Mouse (Mus musculus) liver, embryonic 16.5 days (tissue): ENCODE data around the gene Anks1. TPM values are rescaled to one million over a fixed set of nuclear protein-coding genes. Genes with fewer than 3 reads are reported as not detected.

ENCODE experiments used
- ATAC-seq: fragments of 200-750 bp; cut with Nextera tagmentation; 2 replicates; pipeline ENCODE4 v1.8.0; 2017; ENCODE audit warnings: low read depth, mild to moderate bottlenecking, moderate number of reproducible peaks, moderate library complexity
- H3K27ac ChIP-seq: fragments of 300-500 bp; sonication (generic); 2 replicates; pipeline ENCODE4 v1.5.1; 2014; ENCODE audit warnings: mild to moderate bottlenecking, low read length
- H3K27me3 ChIP-seq: fragments of 300-500 bp; sonication (generic); 2 replicates; pipeline ENCODE4 v1.6.1; 2014; ENCODE audit warnings: low read depth, low read length, mixed read lengths; ENCODE audit not compliant: control insufficient read depth, insufficient read depth
- H3K36me3 ChIP-seq: fragments of 300-500 bp; sonication (generic); 2 replicates; pipeline ENCODE4 v1.6.1; 2014; ENCODE audit warnings: mild to moderate bottlenecking; ENCODE audit not compliant: control insufficient read depth, insufficient read depth
- H3K4me1 ChIP-seq: fragments of 300-500 bp; sonication (generic); 2 replicates; pipeline ENCODE4 v1.6.1; 2014; ENCODE audit warnings: low read depth, low read length, mixed read lengths; ENCODE audit not compliant: control insufficient read depth
- H3K4me2 ChIP-seq: fragments of 300-500 bp; sonication (generic); 2 replicates; pipeline ENCODE4 v1.6.1; 2014; ENCODE audit warnings: low read depth, low read length, mixed read lengths
- H3K4me3 ChIP-seq: fragments of 300-500 bp; sonication (generic); 2 replicates; pipeline ENCODE4 v1.5.1; 2014; ENCODE audit warnings: low read depth, mild to moderate bottlenecking, low read length
- H3K9ac ChIP-seq: fragments of 300-500 bp; sonication (generic); 2 replicates; pipeline ENCODE4 v1.6.1; 2014; ENCODE audit warnings: low read depth, low read length
- H3K9me3 ChIP-seq: fragments of 300-500 bp; sonication (generic); replicated peaks from 2 replicates; pipeline ENCODE4 v1.6.1; 2016; ENCODE audit warnings: low read length; ENCODE audit not compliant: control insufficient read depth
- WGBS: fragments of 180-500 bp; shearing (Covaris S2); extraction: QIAGEN DNeasy Blood & Tissue Kit; methylation state at CpG from one replicate; pipeline ENCODE4 v1.1.7; 2014; ENCODE audit not compliant: insufficient replicate concordance; 5-methylcytosine and 5-hydroxymethylcytosine counted together
- polyA plus RNA-seq: library from polyadenylated mRNA; unstranded; fragments of >200 nt; fragmentation: Nextera tagmentation; extraction: Ambion mirVana; gene quantifications from 2 replicates; pipeline ENCODE4 v1.2.1, GENCODE M21; 2015

Gene Anks1
- polyA plus RNA-seq, 1 experiment from 2014 or later, result 4.4 TPM

- no peaks in the 10 kb centered on the region for H3K9me3 ChIP-seq
- no peak overlapping the region for H3K27ac ChIP-seq
- ATAC-seq, result no peak
- H3K9ac ChIP-seq, result no peak overlapping the region
- H3K4me3 ChIP-seq, result no peak overlapping the region
- no peaks in the 10 kb centered on the region for H3K27me3 ChIP-seq
- H3K4me1 ChIP-seq, result peaks cover 8% of the 10 kb centered on the region
- no peaks in the 10 kb centered on the region for H3K36me3 ChIP-seq
- 81% methylated on average over 10 of the region's 10 CpGs for WGBS
- no peak overlapping the region for H3K4me2 ChIP-seq
Observed at GRCm38 (mm10) chr17:28032219-28032618, 123.1 kb downstream of the Anks1 start.

GRCm38 (mm10) chr17:28033046-28033580 lies 124.0 kb downstream of the Anks1 start:
- 51% methylated on average over 3 of the region's 3 CpGs for WGBS

GRCm38 (mm10) chr17:28034986-28035385 lies 125.9 kb downstream of the Anks1 start:
- H3K27me3 ChIP-seq, result no peaks in the 10 kb centered on the region
- no peak overlapping the region for H3K27ac ChIP-seq
- no peaks in the 10 kb centered on the region; the same call in 1 of the 2 replicates for H3K36me3 ChIP-seq
- no peak overlapping the region for H3K9ac ChIP-seq
- H3K4me3 ChIP-seq, result no peak overlapping the region
- peaks cover 8% of the 10 kb centered on the region for H3K4me1 ChIP-seq
- no peak overlapping the region for H3K4me2 ChIP-seq
- H3K9me3 ChIP-seq, result no peaks in the 10 kb centered on the region
- ATAC-seq, result no peak
- WGBS, result 74% methylated on average over 8 of the region's 8 CpGs

More at GRCm38 (mm10) chr17:28033046-28033580, 124.0 kb downstream of the Anks1 start:
- Histone ChIP-seq H3K27ac (no peak overlapping the region), H3K4me2 (no peak overlapping the region), H3K9me3 (no peaks in the 10 kb centered on the region), H3K4me3 (no peak overlapping the region), H3K36me3 (no peaks in the 10 kb centered on the region), H3K4me1 (peaks cover 8% of the 10 kb centered on the region), H3K9ac (no peak overlapping the region), H3K27me3 (no peaks in the 10 kb centered on the region)
- ATAC-seq, result no peak

GRCm38 (mm10) chr17:28036813-28037756 lies 128.0 kb downstream of the Anks1 start:
- Histone ChIP-seq H3K9me3 (no peaks in the 10 kb centered on the region), H3K4me1 (no peaks in the 10 kb centered on the region), H3K27ac (no peak overlapping the region), H3K4me2 (no peak overlapping the region), H3K4me3 (no peak overlapping the region), H3K36me3 (no peaks in the 10 kb centered on the region; the same call in 1 of the 2 replicates), H3K27me3 (no peaks in the 10 kb centered on the region), H3K9ac (no peak overlapping the region)
- ATAC-seq, result no peak
- 78% methylated on average over 14 of the region's 14 CpGs for WGBS

GRCm38 (mm10) chr17:28040620-28041019 lies 131.5 kb downstream of the Anks1 start:
- no peaks in the 10 kb centered on the region for H3K27me3 ChIP-seq
- ATAC-seq, result no peak
- H3K9ac ChIP-seq, result no peak overlapping the region
- 68% methylated on average over 16 of the region's 16 CpGs for WGBS
- H3K4me3 ChIP-seq, result no peak overlapping the region
- no peaks in the 10 kb centered on the region for H3K9me3 ChIP-seq
- H3K36me3 ChIP-seq, result no peaks in the 10 kb centered on the region; the same call in 1 of the 2 replicates
- H3K4me1 ChIP-seq, result no peaks in the 10 kb centered on the region
- no peak overlapping the region for H3K4me2 ChIP-seq
- no peak overlapping the region for H3K27ac ChIP-seq

- H3K4me2 ChIP-seq, result no peak overlapping the region
- H3K36me3 ChIP-seq, result no peaks in the 10 kb centered on the region; the same call in 1 of the 2 replicates
- H3K4me1 ChIP-seq, result no peaks in the 10 kb centered on the region
- H3K9ac ChIP-seq, result no peak overlapping the region
- H3K4me3 ChIP-seq, result no peak overlapping the region
- 89% methylated on average over 13 of the region's 13 CpGs for WGBS
- no peaks in the 10 kb centered on the region for H3K27me3 ChIP-seq
- no peaks in the 10 kb centered on the region for H3K9me3 ChIP-seq
- ATAC-seq, result no peak
- H3K27ac ChIP-seq, result no peak overlapping the region
Observed at GRCm38 (mm10) chr17:28041298-28041697, 132.2 kb downstream of the Anks1 start.

GRCm38 (mm10) chr17:28042299-28042771 lies 133.2 kb downstream of the Anks1 start:
- whole genome bisulfite sequencing, result 80% methylated on average over 23 of the region's 23 CpGs

GRCm38 (mm10) chr17:28047017-28047416 lies 137.9 kb downstream of the Anks1 start:
- no peak overlapping the region for H3K4me3 ChIP-seq
- WGBS, result 69% methylated on average over 5 of the region's 5 CpGs
- no peaks in the 10 kb centered on the region for H3K27me3 ChIP-seq
- no peak for ATAC-seq
- no peaks in the 10 kb centered on the region for H3K36me3 ChIP-seq
- no peak overlapping the region for H3K27ac ChIP-seq
- no peaks in the 10 kb centered on the region for H3K9me3 ChIP-seq
- H3K4me2 ChIP-seq, result no peak overlapping the region
- H3K4me1 ChIP-seq, result no peaks in the 10 kb centered on the region
- no peak overlapping the region; the same call in 1 of the 2 replicates for H3K9ac ChIP-seq

More at GRCm38 (mm10) chr17:28042299-28042771, 133.2 kb downstream of the Anks1 start:
- H3K9me3 ChIP-seq, result no peaks in the 10 kb centered on the region
- ATAC-seq, result no peak
- H3K4me2 ChIP-seq, result no peak overlapping the region
- no peak overlapping the region for H3K27ac ChIP-seq
- no peaks in the 10 kb centered on the region for H3K27me3 ChIP-seq
- no peaks in the 10 kb centered on the region; the same call in 1 of the 2 replicates for H3K36me3 ChIP-seq
- no peak overlapping the region for H3K9ac ChIP-seq
- H3K4me1 ChIP-seq, result no peaks in the 10 kb centered on the region
- no peak overlapping the region for H3K4me3 ChIP-seq

- Histone ChIP-seq H3K27ac (no peak overlapping the region), H3K36me3 (no peaks in the 10 kb centered on the region), H3K9ac (no peak overlapping the region), H3K4me3 (no peak overlapping the region), H3K27me3 (no peaks in the 10 kb centered on the region), H3K9me3 (no peaks in the 10 kb centered on the region), H3K4me1 (no peaks in the 10 kb centered on the region), H3K4me2 (no peak overlapping the region)
- 73% methylated on average over 5 of the region's 5 CpGs for WGBS
- ATAC-seq, result no peak
Observed at GRCm38 (mm10) chr17:28047520-28047919, 138.4 kb downstream of the Anks1 start.
